10 mouse cellular contexts compared by ENCODE assay signal in the genomic region with DNA sequence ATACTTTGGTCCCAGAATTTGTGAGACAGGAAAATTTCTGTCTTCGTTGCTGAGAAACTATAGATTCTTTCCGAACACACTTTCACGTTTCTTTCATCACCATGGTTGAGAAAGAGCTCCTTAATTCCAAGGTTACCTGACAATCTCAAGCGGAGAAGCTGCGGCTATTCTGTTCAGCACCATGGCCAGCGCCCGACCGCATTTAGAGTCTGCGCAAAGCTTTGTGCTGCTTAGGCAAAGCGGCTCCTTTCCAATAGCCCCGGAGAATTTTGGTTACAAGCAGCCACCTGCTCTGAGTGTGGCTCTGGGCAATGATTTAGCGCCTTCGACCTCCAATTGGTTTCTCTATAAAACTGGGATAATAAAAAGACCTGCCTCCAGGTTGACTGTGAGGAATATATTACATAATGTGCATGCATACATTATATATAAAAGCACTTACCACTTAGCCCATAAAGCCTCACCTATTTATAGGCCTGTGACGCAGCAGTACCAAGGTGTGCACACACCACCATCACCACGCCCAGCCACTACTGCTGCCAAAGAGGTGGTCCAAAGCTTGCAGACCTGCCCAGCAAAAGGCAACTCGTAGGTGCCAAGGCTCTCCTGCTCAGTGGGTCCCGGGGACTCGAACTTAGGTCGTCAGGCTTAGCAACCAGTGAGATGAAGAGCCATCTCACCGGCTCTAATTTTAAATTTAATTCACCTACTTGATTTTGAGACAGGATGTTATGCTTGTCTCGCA. TPM values are rescaled to one million over a fixed set of nuclear protein-coding genes. Genes with fewer than 3 reads are reported as not detected.
DNase-seq lines count a peak whose midpoint lies in the region; ATAC-seq and TF ChIP-seq lines count a peak whose summit lies in the region.
"Had no signal": no experiment of that assay in that cellular context is flagged by ENCODE, and none has a peak within 500 bp of the region (broad histone marks: within the 10 kb centered on the region; RNA-seq: fewer than 3 reads in every experiment).

No protein-coding gene starts in this region.

- no peaks in the 10 kb centered on the region for H3K36me3 ChIP-seq in heart, adult 2 months (ENCODE audit: control insufficient read depth, insufficient read depth, low read length)
- no peaks in the 10 kb centered on the region for H3K36me3 ChIP-seq in hindbrain, embryonic 14.5 days (replicated peaks; ENCODE audit: control insufficient read depth, insufficient read depth)
- H3K36me3 ChIP-seq: heart, embryonic 13.5 days; neural tube, embryonic 13.5 days had no signal

- TF ChIP-seq CTCF in heart, adult 2 months (IDR thresholded peaks at IDR 0.05) = no peak

- no peaks in the 10 kb centered on the region for H3K27me3 ChIP-seq in heart, adult 2 months (ENCODE audit: control insufficient read depth, insufficient read depth, low read length)
- H3K27me3 ChIP-seq in hindbrain, embryonic 14.5 days (ENCODE audit: control insufficient read depth, insufficient read depth, low read length) = peaks cover 27% of the 10 kb centered on the region

- no peak for TF ChIP-seq EP300 in heart, adult 2 months (IDR thresholded peaks at IDR 0.05; ENCODE audit: insufficient read depth, low read depth, low read length)

- no peak for ATAC-seq in hindbrain, embryonic 14.5 days (ENCODE audit: low FRiP score)
- peak; percentile 80 for ATAC-seq in megakaryocyte progenitor cell, adult 5-6 weeks (replicated peaks; ENCODE audit: poor library complexity)

- no peak overlapping the region for H3K27ac ChIP-seq in heart, adult 2 months
- H3K27ac ChIP-seq in hindbrain, embryonic 14.5 days = no peak overlapping the region
- H3K27ac ChIP-seq: heart, embryonic 13.5 days; neural tube, embryonic 13.5 days had no signal

- H3K4me1 ChIP-seq in heart, adult 2 months (ENCODE audit: control insufficient read depth, insufficient read depth, low read length) = no peaks in the 10 kb centered on the region
- 0 out of 2 replicates have a peak, but pooled peaks cover 5% of the 10 kb centered on the region for H3K4me1 ChIP-seq in hindbrain, embryonic 14.5 days (replicated peaks; ENCODE audit: control insufficient read depth, insufficient read depth, low read length)
- H3K4me1 ChIP-seq: heart, embryonic 13.5 days had no signal

- intact Hi-C loops in heart, adult 2 months (cut with DNase I) = no loop called here
- intact Hi-C loops in heart, postnatal 25 days (cut with DNase I) = no loop called here

- DNase-seq in heart, adult 2 months = peak; percentile 30 to 68
- no peak for DNase-seq in heart, postnatal 25 days (ENCODE audit: low spot score)
- DNase-seq in 416B (ENCODE audit: low read depth) = peak; percentile 60
- DNase-seq in adrenal gland, adult 2 months = peak; percentile 63
- peak; percentile 69 for DNase-seq in hindbrain, embryonic 14.5 days (ENCODE audit: low spot score)
- peak; percentile 35 for DNase-seq in yolk sac, embryonic 10.5 days (ENCODE audit: low spot score)
- no peak for DNase-seq in frontal cortex, postnatal 14 days (ENCODE audit: low spot score in 2 of 2)

- H3K9ac ChIP-seq in heart, adult 2 months (ENCODE audit: low read depth, low read length) = no peak overlapping the region
- H3K9ac ChIP-seq in hindbrain, embryonic 14.5 days = no peak overlapping the region
- H3K9ac ChIP-seq: heart, embryonic 13.5 days had no signal

- no peak for TF ChIP-seq POLR2A in heart, adult 2 months (IDR thresholded peaks at IDR 0.05; ENCODE audit: insufficient read depth, low read depth, low read length)

- no peak overlapping the region for H3K4me2 ChIP-seq in hindbrain, embryonic 14.5 days (replicated peaks)
- H3K4me2 ChIP-seq: heart, embryonic 13.5 days had no signal

- no peak overlapping the region for H3K4me3 ChIP-seq in heart, adult 2 months
- H3K4me3 ChIP-seq in hindbrain, embryonic 14.5 days (replicated peaks; ENCODE audit: low read length) = no peak overlapping the region
- H3K4me3 ChIP-seq: heart, embryonic 13.5 days had no signal

- H3K79me2 ChIP-seq in heart, adult 2 months (replicated peaks; ENCODE audit: control insufficient read depth, insufficient read depth, low read length) = no peaks in the 10 kb centered on the region

- no peaks in the 10 kb centered on the region for H3K9me3 ChIP-seq in hindbrain, embryonic 14.5 days (ENCODE audit: control insufficient read depth, low read length)
- H3K9me3 ChIP-seq: heart, embryonic 13.5 days; neural tube, embryonic 13.5 days had no signal

- WGBS in heart, adult 2 months = 23% methylated on average over 21 of the region's 21 CpGs
- 27% methylated on average over 21 of the region's 21 CpGs for WGBS in hindbrain, embryonic 14.5 days

RNA-seq across cellular contexts. Expression of a gene that starts 15.8 kb away (rescaled TPM):
- total RNA-seq in heart, adult 2 months (2021) = 1 to 10 TPM; 1.1 to 1.3 TPM
- polyA plus RNA-seq in heart, adult 2 months (2012; rRNA removed) = 1.4 and 1.9 TPM in 2 replicates
- 1 to 10 TPM in 1 of 2 experiments, under 1 TPM in 1; 0.95 to 1.3 TPM for total RNA-seq in heart, postnatal 25 days (2021)
- 10 to 100 TPM in 1 of 2 experiments, 1 to 10 TPM in 1; 8.2 to 11.9 TPM for total RNA-seq in adrenal gland, adult 2 months (2021)
- polyA plus RNA-seq in adrenal gland, adult 2 months (2012; rRNA removed) = 32.9 and 37.6 TPM in 2 replicates
- 14.5 and 15.0 TPM in 2 replicates for polyA plus RNA-seq in hindbrain, embryonic 14.5 days (2014; fragmentation: Nextera tagmentation; extraction: Ambion mirVana)
- not detected in 2 replicates for total RNA-seq in megakaryocyte progenitor cell, adult 5-6 weeks (2015)
- total RNA-seq in megakaryocyte progenitor cell, adult 5-6 weeks (2017) = not detected in 2 replicates

RNA-seq across cellular contexts. Expression of a gene that starts 23.1 kb away (rescaled TPM):
- total RNA-seq in heart, adult 2 months (2021) = 10 to 100 TPM; 12.5 TPM
- 17.4 and 17.9 TPM in 2 replicates for polyA plus RNA-seq in heart, adult 2 months (2012; rRNA removed)
- total RNA-seq in heart, postnatal 25 days (2021) = 10 to 100 TPM; 12.1 to 12.3 TPM
- 10 to 100 TPM in 1 of 2 experiments, 1 to 10 TPM in 1; 9.1 to 18.7 TPM for total RNA-seq in adrenal gland, adult 2 months (2021)
- 52.4 and 74.3 TPM in 2 replicates for polyA plus RNA-seq in adrenal gland, adult 2 months (2012; rRNA removed)
- polyA plus RNA-seq in hindbrain, embryonic 14.5 days (2014; fragmentation: Nextera tagmentation; extraction: Ambion mirVana) = 16.5 and 19.2 TPM in 2 replicates
- total RNA-seq in megakaryocyte progenitor cell, adult 5-6 weeks (2015) = 7.6 and 9.0 TPM in 2 replicates
- 10.5 and 11.7 TPM in 2 replicates for total RNA-seq in megakaryocyte progenitor cell, adult 5-6 weeks (2017)

RNA-seq across cellular contexts. Expression of a gene that starts 25.3 kb away (rescaled TPM):
- under 1 TPM; 0.55 to 0.63 TPM for total RNA-seq in heart, adult 2 months (2021)
- 0.31 and 0.41 TPM in 2 replicates for polyA plus RNA-seq in heart, adult 2 months (2012; rRNA removed)
- total RNA-seq in heart, postnatal 25 days (2021) = under 1 TPM; 0.45 to 0.99 TPM
- total RNA-seq in adrenal gland, adult 2 months (2021) = 1 to 10 TPM; 1.2 to 1.6 TPM
- 2.0 and 2.7 TPM in 2 replicates for polyA plus RNA-seq in adrenal gland, adult 2 months (2012; rRNA removed)
- polyA plus RNA-seq in hindbrain, embryonic 14.5 days (2014; fragmentation: Nextera tagmentation; extraction: Ambion mirVana) = not detected in 2 replicates
- total RNA-seq in megakaryocyte progenitor cell, adult 5-6 weeks (2015) = 0.47 TPM in 1 of 2 replicates, not detected in the other
- total RNA-seq in megakaryocyte progenitor cell, adult 5-6 weeks (2017) = 1.6 and 2.0 TPM in 2 replicates
- polyA plus RNA-seq: neural tube, embryonic 13.5 days had no signal

RNA-seq across cellular contexts. Expression of a gene that starts 32.2 kb away (rescaled TPM):
- under 1 TPM; 0.26 to 0.50 TPM for total RNA-seq in heart, adult 2 months (2021)
- 5.3 and 5.6 TPM in 2 replicates for polyA plus RNA-seq in heart, adult 2 months (2012; rRNA removed)
- 1 to 10 TPM in 1 of 2 experiments, under 1 TPM in 1; 0.65 to 1.3 TPM for total RNA-seq in heart, postnatal 25 days (2021)
- total RNA-seq in adrenal gland, adult 2 months (2021) = 10 to 100 TPM; 18.8 to 34.5 TPM
- 51.8 and 59.1 TPM in 2 replicates for polyA plus RNA-seq in adrenal gland, adult 2 months (2012; rRNA removed)
- polyA plus RNA-seq in hindbrain, embryonic 14.5 days (2014; fragmentation: Nextera tagmentation; extraction: Ambion mirVana) = 10.7 and 11.9 TPM in 2 replicates
- 0.24 and 0.25 TPM in 2 replicates for total RNA-seq in megakaryocyte progenitor cell, adult 5-6 weeks (2015)
- 2.0 TPM in 1 of 2 replicates, not detected in the other for total RNA-seq in megakaryocyte progenitor cell, adult 5-6 weeks (2017)

RNA-seq across cellular contexts. Expression of a gene that starts 38.3 kb away (rescaled TPM):
- 10 to 100 TPM; 24.0 to 29.5 TPM for total RNA-seq in heart, adult 2 months (2021)
- polyA plus RNA-seq in heart, adult 2 months (2012; rRNA removed) = 59.6 and 61.7 TPM in 2 replicates
- total RNA-seq in heart, postnatal 25 days (2021) = 10 to 100 TPM; 23.1 to 24.6 TPM
- total RNA-seq in adrenal gland, adult 2 months (2021) = 10 to 100 TPM; 57.8 to 73.6 TPM
- polyA plus RNA-seq in adrenal gland, adult 2 months (2012; rRNA removed) = 276 and 312 TPM in 2 replicates
- 119 and 123 TPM in 2 replicates for polyA plus RNA-seq in hindbrain, embryonic 14.5 days (2014; fragmentation: Nextera tagmentation; extraction: Ambion mirVana)
- total RNA-seq in megakaryocyte progenitor cell, adult 5-6 weeks (2015) = 17.8 and 21.9 TPM in 2 replicates
- 34.2 and 41.8 TPM in 2 replicates for total RNA-seq in megakaryocyte progenitor cell, adult 5-6 weeks (2017)

Comparison
In these comparisons a context has a peak if more than half of its experiments do, and no peak if none do; other contexts are left out.
1. DNase-seq: peak in heart, adult 2 months (2 of 2), 416B (single experiment), adrenal gland, adult 2 months (single experiment), hindbrain, embryonic 14.5 days (single experiment) and yolk sac, embryonic 10.5 days (single experiment); none in heart, postnatal 25 days (single experiment) and frontal cortex, postnatal 14 days (0 of 2).
2. RNA of a gene that starts 15.8 kb away (total RNA-seq): 8.2 to 11.9 TPM in adrenal gland, adult 2 months; 0.95 to 1.3 TPM in heart, postnatal 25 days, 1.1 to 1.3 TPM in heart, adult 2 months and not detected in megakaryocyte progenitor cell, adult 5-6 weeks; every median in the first group is over 4 times any median in the second.